Mouse (Mus musculus) lung, adult 2 months (tissue): Measurements from ENCODE around the gene Adgrl3. TPM values are rescaled to one million over a fixed set of nuclear protein-coding genes. Genes with fewer than 3 reads are reported as not detected.

Experiments used
- DNase-seq: peaks from one replicate; pipeline ENCODE4 v3.0.0; 2022
- H3K4me1 ChIP-seq: fragments of 200-500 bp; 2 replicates; pipeline ENCODE4 v1.6.1; 2011; ENCODE audit warnings: low read length; ENCODE audit not compliant: control insufficient read depth, insufficient read depth
- H3K4me3 ChIP-seq: fragments of 200-500 bp; replicated peaks from 2 replicates; pipeline ENCODE3; 2011; ENCODE audit warnings: low read depth, mild to moderate bottlenecking, control low read depth, low read length; ENCODE audit errors: extremely low read depth
- CTCF ChIP-seq: fragments of 200-500 bp; IDR thresholded peaks from 2 replicates; pipeline ENCODE4 v1.5.1; 2011; ENCODE audit warnings: mild to moderate bottlenecking, low read length, control low read depth; ENCODE audit not compliant: insufficient read depth
- POLR2A ChIP-seq: fragments of 200-500 bp; IDR thresholded peaks from 2 replicates; pipeline ENCODE4 v1.6.1; 2011; ENCODE audit warnings: low read depth, mild to moderate bottlenecking, control low read depth, low read length, borderline replicate concordance; ENCODE audit errors: extremely low read depth
- WGBS: fragments of 180-500 bp; shearing (Covaris S2); methylation state at CpG from one replicate; pipeline ENCODE4 v1.1.7; 2018; 5-methylcytosine and 5-hydroxymethylcytosine counted together
- polyA plus RNA-seq: library from polyadenylated mRNA; depleted of rRNA; stranded (reverse); fragments of >200 nt; gene quantifications from 2 replicates; pipeline ENCODE4 v1.2.3, GENCODE M21; 2012

Gene Adgrl3
- polyA plus RNA-seq, 1 experiment, result 22.5 TPM

- TF ChIP-seq POLR2A (no peak), CTCF (no peak)
- WGBS, result 86% methylated on average over 1 of the region's 1 CpGs
- Histone ChIP-seq H3K4me1 (no peaks in the 10 kb centered on the region), H3K4me3 (no peak overlapping the region)
- DNase-seq, result no peak
Measured at GRCm38 (mm10) chr5:81593396-81593995, 573.6 kb downstream of the Adgrl3 start.

GRCm38 (mm10) chr5:81598041-81598440, 578.1 kb downstream of the Adgrl3 start:
- no peaks in the 10 kb centered on the region for H3K4me1 ChIP-seq
- DNase-seq, result no peak
- 58% methylated on average over 6 of the region's 6 CpGs for WGBS
- TF ChIP-seq POLR2A (no peak), CTCF (no peak)
- H3K4me3 ChIP-seq, result no peak overlapping the region

GRCm38 (mm10) chr5:81602889-81603288, 583.0 kb downstream of the Adgrl3 start:
- H3K4me3 ChIP-seq, result no peak overlapping the region
- DNase-seq, result no peak
- TF ChIP-seq POLR2A (no peak), CTCF (no peak)
- WGBS, result 94% methylated on average over 4 of the region's 4 CpGs
- H3K4me1 ChIP-seq, result no peaks in the 10 kb centered on the region

DNA sequence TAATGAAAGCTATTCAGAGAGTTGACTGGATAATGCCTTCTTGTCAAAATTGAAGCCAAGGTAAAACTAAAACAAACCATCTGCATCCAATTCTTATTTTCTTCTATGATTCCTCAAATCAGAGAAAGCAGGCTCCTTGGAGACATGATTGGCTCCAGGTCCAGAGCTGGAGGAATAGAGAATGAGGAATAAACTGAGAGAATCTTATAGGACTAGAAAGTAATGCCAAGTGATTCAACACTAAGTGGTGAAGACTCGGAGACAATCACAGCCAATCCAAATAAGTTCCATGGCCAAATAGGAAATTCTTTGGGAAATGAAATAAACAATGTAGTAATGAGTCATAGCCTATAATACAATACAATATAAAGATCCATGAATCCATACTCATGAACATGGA, 585.7 kb downstream of the Adgrl3 start:
- Histone ChIP-seq H3K4me1 (no peaks in the 10 kb centered on the region), H3K4me3 (no peak overlapping the region)
- DNase-seq, result no peak
- WGBS, result 47% methylated on average over 1 of the region's 1 CpGs
- TF ChIP-seq POLR2A (no peak), CTCF (no peak)

DNA sequence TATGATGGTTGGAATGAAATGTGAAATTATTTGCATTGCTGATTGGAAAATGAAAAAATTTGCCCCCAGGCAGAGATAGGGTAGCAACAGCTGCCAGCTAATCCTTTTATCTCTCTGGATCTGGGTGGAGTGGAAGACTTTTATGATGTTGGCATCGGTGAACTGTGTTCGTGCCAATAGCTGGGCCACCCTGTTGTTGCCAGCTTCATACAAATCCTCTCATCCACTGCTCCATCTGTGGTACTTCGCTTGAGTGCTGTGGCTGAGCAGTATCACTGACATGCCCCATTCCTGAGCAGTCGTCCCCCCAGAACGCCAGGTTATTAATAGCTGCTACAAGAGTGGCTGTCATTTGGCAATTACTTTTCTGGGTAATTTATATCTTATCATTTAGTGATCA, 590.3 kb downstream of the Adgrl3 start:
- Histone ChIP-seq H3K4me3 (no peak overlapping the region), H3K4me1 (no peaks in the 10 kb centered on the region)
- DNase-seq, result no peak
- TF ChIP-seq POLR2A, result no peak
- TF ChIP-seq CTCF, result no peak
- WGBS, result 48% methylated on average over 5 of the region's 5 CpGs

DNA sequence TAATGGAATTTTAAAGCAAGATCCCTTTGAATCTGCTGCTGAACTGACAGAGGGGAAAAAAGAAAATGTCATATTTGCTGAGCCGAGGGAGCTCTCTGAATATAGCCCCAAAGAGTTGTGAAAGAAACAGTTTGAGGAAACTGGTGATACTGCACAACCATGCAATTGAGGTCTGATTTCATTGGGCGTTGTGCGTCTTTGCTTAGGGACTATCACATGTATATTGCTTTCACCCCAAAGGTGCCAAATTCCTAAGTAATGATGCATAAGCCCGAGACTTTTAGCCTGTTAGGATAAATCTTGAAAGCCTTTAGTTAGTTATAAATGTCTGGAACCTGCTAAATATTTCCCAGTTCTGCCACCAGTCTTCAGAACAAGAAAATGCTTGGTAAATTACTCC, 594.7 kb downstream of the Adgrl3 start:
- 71% methylated on average over 4 of the region's 4 CpGs for WGBS
- H3K4me1 ChIP-seq, result no peaks in the 10 kb centered on the region
- TF ChIP-seq POLR2A (no peak), CTCF (no peak)
- DNase-seq, result no peak
- H3K4me3 ChIP-seq, result no peak overlapping the region

DNA sequence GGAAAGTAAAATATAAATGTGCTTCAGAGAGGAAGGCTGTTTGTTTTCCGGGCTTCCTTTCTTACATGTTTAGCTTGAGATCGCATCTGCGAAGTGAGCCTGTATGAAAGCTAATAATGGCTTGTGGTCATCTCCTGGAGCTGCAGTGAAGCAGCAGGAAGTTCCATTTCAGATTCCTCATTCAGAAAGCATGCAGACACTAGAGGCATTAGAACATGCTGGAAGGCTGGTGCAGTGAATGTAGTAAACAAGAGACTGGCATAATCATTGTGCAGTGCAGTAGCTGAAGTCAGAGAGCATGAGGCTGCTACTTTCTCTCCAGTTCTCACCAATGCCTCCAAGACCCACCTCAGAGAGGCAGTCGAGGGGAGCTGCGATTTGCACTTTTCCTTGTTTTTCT, 601.2 kb downstream of the Adgrl3 start:
- no peak for DNase-seq
- whole genome bisulfite sequencing, result 53% methylated on average over 5 of the region's 5 CpGs
- H3K4me3 ChIP-seq, result no peak overlapping the region
- no peak for TF ChIP-seq CTCF
- no peak for TF ChIP-seq POLR2A
- no peaks in the 10 kb centered on the region for H3K4me1 ChIP-seq

- 67% methylated on average over 3 of the region's 3 CpGs for WGBS
- Histone ChIP-seq H3K4me3 (no peak overlapping the region), H3K4me1 (no peaks in the 10 kb centered on the region)
- TF ChIP-seq CTCF (no peak), POLR2A (no peak)
- DNase-seq, result no peak
Measured at GRCm38 (mm10) chr5:81621715-81622114, 601.8 kb downstream of the Adgrl3 start.

DNA sequence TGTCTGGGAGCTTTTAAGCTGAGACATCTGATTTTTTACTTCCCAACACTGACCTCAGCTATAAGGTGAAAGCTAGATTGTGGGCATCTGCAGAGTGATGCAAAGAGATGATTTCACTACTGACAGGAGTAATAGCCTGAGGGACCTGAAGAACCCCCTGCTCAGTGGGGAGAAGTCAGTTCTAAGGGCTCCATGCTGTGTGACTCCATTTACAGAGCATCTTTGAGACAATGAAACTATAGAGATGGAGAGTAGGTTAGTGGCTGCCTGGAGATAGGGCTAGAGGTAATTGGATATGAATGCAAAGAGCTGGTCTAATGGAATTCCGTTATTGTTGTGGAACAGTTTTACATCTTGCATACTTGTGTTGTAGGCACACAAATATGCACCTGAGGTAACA, 603.9 kb downstream of the Adgrl3 start:
- Histone ChIP-seq H3K4me3 (no peak overlapping the region), H3K4me1 (no peaks in the 10 kb centered on the region)
- TF ChIP-seq POLR2A (no peak), CTCF (no peak)
- 77% methylated on average over 1 of the region's 1 CpGs for WGBS
- no peak for DNase-seq

- WGBS, result 48% methylated on average over 2 of the region's 2 CpGs
- H3K4me3 ChIP-seq, result no peak overlapping the region
- TF ChIP-seq POLR2A, result no peak
- TF ChIP-seq CTCF, result no peak
- no peak for DNase-seq
- H3K4me1 ChIP-seq, result no peaks in the 10 kb centered on the region
Measured at GRCm38 (mm10) chr5:81636169-81636568, 616.2 kb downstream of the Adgrl3 start.
